Mouse (Mus musculus): ENCODE data around the gene Gm10717. TPM values are rescaled to one million over a fixed set of nuclear protein-coding genes. Genes with fewer than 3 reads are reported as not detected.
"Not testable (repeated sequence)": the region's sequence is repeated elsewhere in the genome, so short reads cannot be mapped to it uniquely, and the experiment has no call there.

Gene Gm10717
- 0.90 and 1.5 TPM in 2 replicates for polyA plus RNA-seq (2016; fragmentation: Nextera tagmentation; extraction: Ambion mirVana)

DNA sequence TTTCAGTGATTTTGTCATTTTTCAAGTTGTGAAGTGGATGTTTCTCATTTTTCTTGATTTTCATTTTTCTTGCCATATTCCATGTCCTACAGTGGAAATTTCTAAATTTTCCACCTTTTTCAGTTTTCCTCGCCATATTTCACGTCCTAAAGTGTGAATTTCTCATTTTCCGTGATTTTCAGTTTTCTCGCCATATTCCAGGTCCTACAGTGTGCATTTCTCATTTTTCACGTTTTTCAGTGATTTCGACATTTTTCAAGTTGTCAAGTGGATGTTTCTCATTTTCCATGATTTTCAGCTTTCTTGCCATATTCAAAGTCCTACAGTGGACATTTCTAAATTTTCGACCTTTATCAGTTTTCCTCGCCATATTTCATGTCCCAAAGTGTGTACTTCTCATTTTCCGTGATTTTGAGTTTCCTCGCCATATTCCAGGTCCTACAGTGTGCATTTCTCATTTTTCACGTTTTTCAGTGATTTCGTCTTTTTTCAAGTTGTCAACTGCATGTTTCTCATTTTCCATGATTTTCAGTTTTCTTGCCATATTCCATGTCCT is at the start of gene Gm10717:
Gm10717 (plus strand) TSS at position 506 of the 556 bp plus-strand sequence.
- not testable (repeated sequence) for H3K36me3 ChIP-seq; H3K9me3 ChIP-seq (replicated peaks); H3K27ac ChIP-seq; H3K27me3 ChIP-seq; H3K4me1 ChIP-seq; H3K4me2 ChIP-seq (replicated peaks); ATAC-seq (ENCODE audit: low FRiP score); H3K9ac ChIP-seq; H3K4me3 ChIP-seq
- WGBS: 74% methylated on average over 12 of the region's 12 CpGs

GRCm38 (mm10) chr9:3000445-3000972 is 24.7 kb upstream of the Gm10717 start, which contains the start of gene Gm10722:
TSS of gene Gm10722 (plus strand) at chr9:3000922.
- H3K27ac ChIP-seq; H3K36me3 ChIP-seq; H3K27me3 ChIP-seq; H3K9ac ChIP-seq; H3K4me1 ChIP-seq; H3K4me3 ChIP-seq; H3K9me3 ChIP-seq (replicated peaks); H3K4me2 ChIP-seq (replicated peaks); ATAC-seq (ENCODE audit: low FRiP score): not testable (repeated sequence)
- 72% methylated on average over 12 of the region's 12 CpGs for WGBS

GRCm38 (mm10) chr9:3001006-3001405 is 24.2 kb upstream of the Gm10717 start:
- not testable (repeated sequence) for H3K4me2 ChIP-seq (replicated peaks); ATAC-seq (ENCODE audit: low FRiP score); H3K9me3 ChIP-seq (replicated peaks); H3K4me1 ChIP-seq; H3K9ac ChIP-seq; H3K27me3 ChIP-seq; H3K36me3 ChIP-seq; H3K27ac ChIP-seq; H3K4me3 ChIP-seq
- WGBS: 63% methylated on average over 8 of the region's 8 CpGs

DNA sequence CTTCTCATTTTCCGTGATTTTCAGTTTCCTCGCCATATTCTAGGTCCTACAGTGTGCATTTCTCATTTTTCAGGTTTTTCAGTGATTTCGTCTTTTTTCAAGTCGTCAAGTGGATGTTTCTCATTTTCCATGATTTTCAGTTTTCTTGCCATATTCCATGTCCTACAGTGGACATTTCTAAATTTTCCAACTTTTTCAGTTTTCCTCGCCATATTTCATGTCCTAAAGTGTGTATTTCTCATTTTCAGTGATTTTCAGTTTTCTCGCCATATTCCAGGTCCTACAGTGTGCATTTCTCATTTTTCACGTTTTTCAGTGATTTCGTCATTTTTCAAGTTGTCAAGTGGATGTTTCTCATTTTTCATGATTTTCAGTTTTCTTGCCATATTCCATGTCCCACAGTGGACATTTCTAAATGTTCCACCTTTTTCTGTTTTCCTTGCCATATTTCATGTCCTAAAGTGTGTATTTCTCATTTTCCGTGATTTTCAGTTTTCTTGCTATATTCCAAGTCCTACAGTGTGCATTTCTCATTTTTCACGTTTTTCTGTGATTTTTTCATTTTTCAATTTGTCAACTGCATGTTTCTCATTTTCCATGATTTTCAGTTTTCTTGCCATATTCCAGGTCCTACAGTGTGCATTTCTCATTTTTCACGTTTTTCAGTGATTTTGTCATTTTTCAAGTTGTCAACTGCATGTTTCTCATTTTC is 23.1 kb upstream of the Gm10717 start:
- ATAC-seq (ENCODE audit: low FRiP score): peak; percentile 90
- H3K9ac ChIP-seq; H3K4me1 ChIP-seq; H3K36me3 ChIP-seq; H3K4me2 ChIP-seq (replicated peaks); H3K27me3 ChIP-seq; H3K9me3 ChIP-seq (replicated peaks); H3K27ac ChIP-seq; H3K4me3 ChIP-seq: not testable (repeated sequence)
- 67% methylated on average over 9 of the region's 11 CpGs for WGBS

GRCm38 (mm10) chr9:3002794-3003396 is 22.3 kb upstream of the Gm10717 start, which contains the start of gene Gm11168:
TSS of gene Gm11168 (plus strand) at chr9:3003346.
- 75% methylated on average over 6 of the region's 14 CpGs for WGBS
- H3K4me3 ChIP-seq; H3K4me2 ChIP-seq (replicated peaks); ATAC-seq (ENCODE audit: low FRiP score); H3K9ac ChIP-seq; H3K27me3 ChIP-seq; H3K4me1 ChIP-seq; H3K36me3 ChIP-seq; H3K9me3 ChIP-seq (replicated peaks); H3K27ac ChIP-seq: not testable (repeated sequence)

DNA sequence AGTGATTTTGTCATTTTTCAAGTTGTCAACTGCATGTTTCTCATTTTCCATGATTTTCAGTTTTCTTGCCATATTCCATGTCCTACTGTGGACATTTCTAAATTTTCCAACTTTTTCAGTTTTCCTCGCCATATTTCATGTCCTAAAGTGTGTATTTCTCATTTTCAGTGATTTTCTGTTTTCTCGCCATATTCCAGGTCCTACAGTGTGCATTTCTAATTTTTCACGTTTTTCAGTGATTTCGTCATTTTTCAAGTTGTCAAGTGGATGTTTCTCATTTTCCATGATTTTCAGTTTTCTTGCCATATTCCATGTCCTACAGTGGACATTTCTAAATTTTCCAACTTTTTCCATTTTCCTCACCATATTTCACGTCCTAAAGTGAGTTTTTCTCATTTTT is 19.0 kb upstream of the Gm10717 start:
- WGBS: 79% methylated on average over 1 of the region's 5 CpGs
- not testable (repeated sequence) for H3K9me3 ChIP-seq (replicated peaks)

DNA sequence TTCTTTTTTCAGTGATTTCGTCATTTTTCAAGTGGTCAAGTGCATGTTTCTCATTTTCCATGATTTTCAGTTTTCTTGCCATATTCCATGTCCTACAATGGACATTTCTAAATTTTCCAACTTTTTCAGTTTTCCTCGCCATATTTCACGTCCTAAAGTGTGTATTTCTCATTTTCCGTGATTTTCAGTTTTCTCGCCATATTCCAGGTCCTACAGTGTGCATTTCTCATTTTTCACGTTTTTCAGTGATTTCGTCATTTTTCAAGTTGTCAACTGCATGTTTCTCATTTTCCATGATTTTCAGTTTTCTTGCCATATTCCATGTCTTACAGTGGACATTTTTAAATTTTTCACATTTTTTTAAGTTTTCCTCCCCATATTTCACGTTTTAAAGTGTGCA is 18.6 kb upstream of the Gm10717 start:
- not testable (repeated sequence) for H3K4me2 ChIP-seq (replicated peaks); H3K27ac ChIP-seq; H3K9me3 ChIP-seq (replicated peaks); H3K4me3 ChIP-seq; H3K9ac ChIP-seq; H3K36me3 ChIP-seq; H3K27me3 ChIP-seq; H3K4me1 ChIP-seq
- 73% methylated on average over 8 of the region's 8 CpGs for WGBS
- ATAC-seq (ENCODE audit: low FRiP score): peak; percentile 77

More for the DNA sequence above, 19.0 kb upstream of the Gm10717 start:
- not testable (repeated sequence) for H3K4me3 ChIP-seq; H3K4me2 ChIP-seq (replicated peaks); H3K27ac ChIP-seq; H3K36me3 ChIP-seq; H3K9ac ChIP-seq; ATAC-seq (ENCODE audit: low FRiP score); H3K27me3 ChIP-seq; H3K4me1 ChIP-seq

DNA sequence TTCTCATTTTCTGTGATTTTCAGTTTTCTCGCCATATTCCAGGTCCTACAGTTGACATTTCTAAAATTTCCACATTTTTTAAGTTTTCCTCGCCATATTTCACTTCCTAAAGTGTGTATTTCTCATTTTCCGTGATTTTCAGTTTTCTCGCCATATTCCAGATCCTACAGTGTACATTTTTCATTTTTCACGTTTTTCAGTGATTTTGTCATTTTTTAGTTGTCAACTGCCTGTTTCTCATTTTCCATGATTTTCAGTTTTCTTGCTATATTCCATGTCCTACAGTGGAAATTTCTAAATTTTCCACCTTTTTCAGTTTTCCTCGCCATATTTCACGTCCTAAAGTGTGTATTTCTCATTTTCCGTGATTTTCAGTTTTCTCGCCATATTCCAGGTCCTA is 17.9 kb upstream of the Gm10717 start:
- not testable (repeated sequence) for H3K27me3 ChIP-seq; H3K27ac ChIP-seq; H3K4me1 ChIP-seq; H3K4me3 ChIP-seq; H3K9me3 ChIP-seq (replicated peaks); H3K36me3 ChIP-seq; H3K9ac ChIP-seq; H3K4me2 ChIP-seq (replicated peaks)
- WGBS: 78% methylated on average over 8 of the region's 9 CpGs
- peak; percentile 39; the same call in 1 of the 2 replicates for ATAC-seq (ENCODE audit: low FRiP score)

DNA sequence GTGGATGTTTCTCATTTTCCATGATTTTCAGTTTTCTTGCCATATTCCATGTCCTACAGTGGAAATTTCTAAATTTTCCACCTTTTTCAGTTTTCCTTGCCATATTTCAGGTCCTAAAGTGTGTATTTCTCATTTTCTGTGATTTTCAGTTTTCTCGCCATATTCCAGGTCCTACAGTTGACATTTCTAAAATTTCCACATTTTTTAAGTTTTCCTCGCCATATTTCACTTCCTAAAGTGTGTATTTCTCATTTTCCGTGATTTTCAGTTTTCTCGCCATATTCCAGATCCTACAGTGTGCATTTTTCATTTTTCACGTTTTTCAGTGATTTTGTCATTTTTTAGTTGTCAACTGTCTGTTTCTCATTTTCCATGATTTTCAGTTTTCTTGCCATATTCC is 15.9 kb upstream of the Gm10717 start:
- not testable (repeated sequence) for H3K9me3 ChIP-seq (replicated peaks); H3K36me3 ChIP-seq; H3K27me3 ChIP-seq; H3K27ac ChIP-seq; H3K4me2 ChIP-seq (replicated peaks); H3K4me3 ChIP-seq; H3K9ac ChIP-seq; H3K4me1 ChIP-seq
- WGBS: no CpG with 5 or more reads among the region's 5 CpGs
- ATAC-seq (ENCODE audit: low FRiP score): peak; percentile 53

DNA sequence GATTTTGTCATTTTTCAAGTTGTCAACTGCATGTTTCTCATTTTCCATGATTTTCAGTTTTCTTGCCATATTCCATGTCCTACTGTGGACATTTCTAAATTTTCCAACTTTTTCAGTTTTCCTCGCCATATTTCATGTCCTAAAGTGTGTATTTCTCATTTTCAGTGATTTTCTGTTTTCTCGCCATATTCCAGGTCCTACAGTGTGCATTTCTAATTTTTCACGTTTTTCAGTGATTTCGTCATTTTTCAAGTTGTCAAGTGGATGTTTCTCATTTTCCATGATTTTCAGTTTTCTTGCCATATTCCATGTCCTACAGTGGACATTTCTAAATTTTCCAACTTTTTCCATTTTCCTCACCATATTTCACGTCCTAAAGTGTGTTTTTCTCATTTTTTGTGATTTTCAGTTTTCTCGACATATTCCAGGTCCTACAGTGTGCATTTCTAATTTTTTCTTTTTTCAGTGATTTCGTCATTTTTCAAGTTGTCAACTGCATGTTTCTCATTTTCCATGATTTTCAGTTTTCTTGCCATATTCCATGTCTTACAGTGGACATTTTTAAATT is 13.1 kb upstream of the Gm10717 start:
- not testable (repeated sequence) for H3K4me1 ChIP-seq

GRCm38 (mm10) chr9:3012733-3013279 is 12.4 kb upstream of the Gm10717 start, which contains the start of gene Gm10721:
TSS of gene Gm10721 (plus strand) at chr9:3013140.
- no CpG with 5 or more reads among the region's 11 CpGs for WGBS
- not testable (repeated sequence) for H3K36me3 ChIP-seq; H3K9me3 ChIP-seq (replicated peaks); H3K27me3 ChIP-seq; H3K9ac ChIP-seq; H3K4me3 ChIP-seq; H3K4me2 ChIP-seq (replicated peaks); H3K27ac ChIP-seq; H3K4me1 ChIP-seq
- ATAC-seq (ENCODE audit: low FRiP score): peak; percentile 59

More for the DNA sequence above, 13.1 kb upstream of the Gm10717 start:
- WGBS: 85% methylated on average over 3 of the region's 7 CpGs
- not testable (repeated sequence) for H3K4me2 ChIP-seq (replicated peaks); H3K27ac ChIP-seq; H3K9me3 ChIP-seq (replicated peaks); H3K27me3 ChIP-seq; H3K4me3 ChIP-seq; H3K36me3 ChIP-seq; H3K9ac ChIP-seq; ATAC-seq (ENCODE audit: low FRiP score)

GRCm38 (mm10) chr9:3015354-3015753 is 9.9 kb upstream of the Gm10717 start, which contains the start of gene Gm10720:
TSS of gene Gm10720 (plus strand) at chr9:3015654.
- H3K4me1 ChIP-seq; H3K4me3 ChIP-seq; H3K9me3 ChIP-seq (replicated peaks); ATAC-seq (ENCODE audit: low FRiP score); H3K9ac ChIP-seq; H3K4me2 ChIP-seq (replicated peaks); H3K27me3 ChIP-seq; H3K36me3 ChIP-seq; H3K27ac ChIP-seq: not testable (repeated sequence)
- 71% methylated on average over 5 of the region's 9 CpGs for WGBS
